Mouse (Mus musculus) v-Abl transformed pro-B cells (cell line): Measurements from ENCODE around the gene Sept1.

Experiments used
- in situ Hi-C, 2 experiments: fragments of 400-800 bp; cut with MboI; formaldehyde crosslinking; loops; one replicate each; pipeline ENCODE4 v1.15.1; 2025; ENCODE audit not compliant: unreplicated experiment in 2 of 2

Gene Sept1

GRCm38 (mm10) chr7:127165607-127166493, 67.1 kb downstream of the Sept1 start:
- in situ Hi-C loops = no loop called here
